Mouse (Mus musculus): Measurements from ENCODE around the gene Stk35.

GRCm38 (mm10) chr2:129810563-129810962, 10.2 kb downstream of the Stk35 start:
- no peak for TF ChIP-seq POLR2A (IDR thresholded peaks at IDR 0.05; ENCODE audit: borderline replicate concordance, extremely low read depth, low read depth, low read length)
- TF ChIP-seq CTCF (IDR thresholded peaks at IDR 0.05; ENCODE audit: insufficient read depth, low read length), result no peak

Data from lung, adult 2 months (tissue).